Mouse (Mus musculus): ENCODE results near the gene Phactr1. TPM values are rescaled to one million over a fixed set of nuclear protein-coding genes. Genes with fewer than 3 reads are reported as not detected.

Gene Phactr1
- polyA plus RNA-seq, 1 experiment from 2014 or later: 15.5 TPM

DNA sequence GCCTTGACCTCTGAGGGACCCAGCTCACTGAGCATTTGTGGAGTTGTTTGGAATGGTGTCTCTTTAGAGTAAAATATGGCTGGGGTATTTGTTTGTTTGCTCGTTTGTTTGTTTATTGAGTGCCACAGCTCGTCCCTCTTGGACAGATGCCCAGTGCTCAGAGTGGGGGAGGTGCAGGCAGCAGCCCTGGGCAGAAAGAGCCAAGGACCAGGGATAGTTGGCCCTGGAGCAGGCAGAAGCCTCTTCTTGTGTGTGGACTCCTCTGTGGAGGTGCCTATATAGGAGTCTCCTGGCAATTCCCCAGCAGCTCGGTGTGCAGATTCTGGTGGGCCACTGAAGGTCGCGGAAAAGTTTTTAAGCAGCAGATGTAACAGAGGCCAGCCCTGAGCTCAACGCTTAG, 236.8 kb downstream of the Phactr1 start:
- no peak overlapping the region for H3K9ac ChIP-seq (ENCODE audit: low read length)
- peak; percentile 86 for DNase-seq (ENCODE audit: low spot score, missing footprints)
- H3K27ac ChIP-seq (ENCODE audit: low read depth, low read length): no peak overlapping the region
- H3K4me2 ChIP-seq: peak overlapping the region; percentile 100; the same call in 1 of the 2 replicates
- H3K4me1 ChIP-seq (ENCODE audit: control insufficient read depth, insufficient read depth, low read length): peaks cover 5% of the 10 kb centered on the region; the same call in 1 of the 2 replicates
- no peaks in the 10 kb centered on the region for H3K9me3 ChIP-seq (ENCODE audit: control insufficient read depth, low read length)
- no peak for ATAC-seq (ENCODE audit: low FRiP score)
- no peaks in the 10 kb centered on the region for H3K36me3 ChIP-seq (ENCODE audit: control insufficient read depth, insufficient read depth, low read length)
- no peak overlapping the region for H3K4me3 ChIP-seq (ENCODE audit: low read depth, low read length)
- 41% methylated on average over 6 of the region's 6 CpGs for WGBS
- H3K27me3 ChIP-seq (ENCODE audit: control insufficient read depth, insufficient read depth, low read length): peaks cover 10% of the 10 kb centered on the region

DNA sequence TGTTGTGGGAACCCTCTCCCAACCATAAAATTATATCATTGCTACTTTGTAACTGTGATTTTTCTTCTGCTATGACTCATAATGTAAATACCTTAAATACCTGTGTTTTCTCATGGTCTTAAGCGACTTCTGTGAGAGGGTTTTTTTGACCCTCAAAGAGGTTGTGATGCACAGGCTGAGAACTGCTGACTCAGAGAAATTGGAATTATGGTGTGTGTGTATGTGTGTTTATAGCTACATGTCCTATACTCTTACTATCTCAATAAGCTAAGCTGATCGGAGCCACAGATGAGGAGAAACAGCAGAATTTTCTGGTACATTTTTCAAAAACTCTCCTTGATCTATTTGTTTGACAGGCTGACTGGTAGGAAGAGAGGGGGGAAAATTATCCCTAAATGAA, 239.6 kb downstream of the Phactr1 start:
- H3K4me3 ChIP-seq (ENCODE audit: low read depth, low read length): no peak overlapping the region
- H3K36me3 ChIP-seq (ENCODE audit: control insufficient read depth, insufficient read depth, low read length): no peaks in the 10 kb centered on the region
- no peak for ATAC-seq (ENCODE audit: low FRiP score)
- WGBS: 95% methylated on average over 2 of the region's 2 CpGs
- no peaks in the 10 kb centered on the region for H3K9me3 ChIP-seq (ENCODE audit: control insufficient read depth, low read length)
- H3K4me2 ChIP-seq: no peak overlapping the region
- peaks cover 5% of the 10 kb centered on the region; the same call in 1 of the 2 replicates for H3K4me1 ChIP-seq (ENCODE audit: control insufficient read depth, insufficient read depth, low read length)
- DNase-seq (ENCODE audit: low spot score, missing footprints): peak; percentile 37
- H3K27ac ChIP-seq (ENCODE audit: low read depth, low read length): no peak overlapping the region
- H3K27me3 ChIP-seq (ENCODE audit: control insufficient read depth, insufficient read depth, low read length): peaks cover 9% of the 10 kb centered on the region
- H3K9ac ChIP-seq (ENCODE audit: low read length): no peak overlapping the region

DNA sequence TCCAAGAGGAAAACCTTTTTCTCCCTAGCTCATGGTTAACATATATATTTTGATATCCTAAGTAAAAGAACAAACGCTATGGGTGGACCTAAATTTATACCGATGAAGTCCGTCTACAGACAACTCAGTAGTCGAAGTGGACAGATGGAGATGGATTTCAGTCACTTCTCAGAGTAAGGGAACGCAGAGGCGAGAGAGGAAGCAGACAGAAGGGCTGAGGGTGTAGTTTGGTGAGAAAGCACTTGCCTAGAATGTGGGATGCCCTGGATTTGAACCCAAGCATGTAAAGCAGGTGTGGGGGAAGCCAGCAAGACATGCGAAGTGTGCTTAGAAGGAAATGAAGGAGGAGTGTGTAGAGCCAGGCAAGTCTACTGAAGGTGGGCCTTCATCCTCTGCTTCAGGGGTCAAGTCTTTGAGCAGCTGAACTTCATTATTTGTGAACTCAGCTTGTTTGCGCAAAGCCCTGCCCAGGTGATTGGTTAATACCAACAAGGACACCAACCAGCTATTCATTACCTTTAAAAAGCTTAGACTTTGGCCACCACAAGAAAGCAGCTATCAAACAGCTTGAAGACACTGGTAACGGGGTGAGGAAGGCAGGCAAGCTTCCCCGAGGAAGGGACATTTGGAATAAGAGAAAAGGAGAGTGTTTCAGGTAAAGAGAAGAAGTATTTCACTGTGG, 241.5 kb downstream of the Phactr1 start:
- Histone ChIP-seq H3K9ac (ENCODE audit: low read length) (no peak overlapping the region), H3K27ac (ENCODE audit: low read depth, low read length) (no peak overlapping the region), H3K4me1 (ENCODE audit: control insufficient read depth, insufficient read depth, low read length) (no peaks in the 10 kb centered on the region; the same call in 1 of the 2 replicates), H3K4me3 (ENCODE audit: low read depth, low read length) (no peak overlapping the region), H3K4me2 (no peak overlapping the region), H3K36me3 (ENCODE audit: control insufficient read depth, insufficient read depth, low read length) (no peaks in the 10 kb centered on the region), H3K27me3 (ENCODE audit: control insufficient read depth, insufficient read depth, low read length) (peaks cover 2% of the 10 kb centered on the region; the same call in 1 of the 2 replicates), H3K9me3 (ENCODE audit: control insufficient read depth, low read length) (no peaks in the 10 kb centered on the region)
- WGBS: 92% methylated on average over 10 of the region's 10 CpGs
- no peak for ATAC-seq (ENCODE audit: low FRiP score)
- peak; percentile 12 for DNase-seq (ENCODE audit: low spot score, missing footprints)

DNA sequence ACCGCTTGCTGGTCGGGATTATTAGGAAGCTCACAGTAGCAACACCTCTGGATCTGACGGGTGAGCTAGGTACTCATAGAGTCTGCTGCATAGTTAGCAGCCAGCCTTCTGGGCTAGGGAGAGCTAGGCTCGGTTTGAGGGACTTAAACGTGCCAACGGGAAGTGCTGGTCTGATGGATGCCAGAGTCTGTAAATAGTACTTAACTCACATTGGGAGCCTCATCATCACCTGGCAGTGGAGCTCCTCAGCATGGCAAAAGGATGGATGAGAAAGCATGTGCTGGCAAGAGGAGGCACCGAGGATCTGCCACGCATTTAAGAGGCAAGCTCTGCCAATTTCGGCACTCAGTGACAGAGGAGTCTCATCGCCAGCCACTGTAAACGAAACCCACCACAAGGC, 247.4 kb downstream of the Phactr1 start:
- WGBS: 94% methylated on average over 11 of the region's 11 CpGs
- DNase-seq (ENCODE audit: low spot score, missing footprints) (peak; percentile 80), ATAC-seq (ENCODE audit: low FRiP score) (no peak)
- H3K36me3 ChIP-seq (ENCODE audit: control insufficient read depth, insufficient read depth, low read length): no peaks in the 10 kb centered on the region
- H3K9me3 ChIP-seq (ENCODE audit: control insufficient read depth, low read length): peaks cover 2% of the 10 kb centered on the region; the same call in 1 of the 2 replicates
- H3K4me3 ChIP-seq (ENCODE audit: low read depth, low read length): no peak overlapping the region
- H3K27ac ChIP-seq (ENCODE audit: low read depth, low read length): no peak overlapping the region
- H3K27me3 ChIP-seq (ENCODE audit: control insufficient read depth, insufficient read depth, low read length): no peaks in the 10 kb centered on the region
- no peaks in the 10 kb centered on the region for H3K4me1 ChIP-seq (ENCODE audit: control insufficient read depth, insufficient read depth, low read length)
- H3K9ac ChIP-seq (ENCODE audit: low read length): no peak overlapping the region
- no peak overlapping the region for H3K4me2 ChIP-seq

DNA sequence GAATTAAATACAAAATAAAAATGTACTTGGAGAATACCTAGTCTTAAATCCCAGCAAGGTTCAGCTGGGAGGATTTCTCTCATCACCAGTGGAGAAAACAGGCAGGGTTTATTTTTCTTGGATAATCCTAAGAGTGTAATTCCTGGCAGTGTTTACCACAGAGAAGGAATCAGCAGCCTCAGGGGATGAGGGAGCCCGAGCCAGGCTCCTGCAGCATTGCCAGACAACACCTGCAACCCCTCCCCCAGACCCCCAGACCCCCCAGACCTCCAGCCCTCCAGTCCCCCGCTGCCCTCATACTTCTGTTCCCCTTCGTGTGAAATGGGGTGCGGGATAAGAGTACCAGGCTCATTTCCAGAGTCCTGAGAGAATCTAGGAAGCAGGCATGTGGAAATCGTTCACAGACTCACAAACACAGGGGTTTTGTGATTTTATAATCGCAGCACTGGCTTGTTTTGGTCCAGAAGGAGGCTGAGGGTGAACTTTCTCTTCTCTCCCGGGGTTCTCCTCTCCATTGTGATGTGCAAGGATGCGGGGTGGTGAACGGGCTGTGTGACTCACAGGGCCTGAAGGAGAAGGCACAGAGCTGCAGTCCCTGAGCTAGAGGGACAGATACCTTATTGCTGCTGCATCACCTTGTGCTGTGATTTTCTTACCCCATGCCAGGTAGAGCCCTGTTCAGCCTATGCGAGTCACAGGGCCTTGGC, 249.3 kb downstream of the Phactr1 start:
- 52% methylated on average over 10 of the region's 10 CpGs for WGBS
- Histone ChIP-seq H3K4me3 (ENCODE audit: low read depth, low read length) (no peak overlapping the region), H3K27ac (ENCODE audit: low read depth, low read length) (no peak overlapping the region), H3K27me3 (ENCODE audit: control insufficient read depth, insufficient read depth, low read length) (no peaks in the 10 kb centered on the region), H3K9me3 (ENCODE audit: control insufficient read depth, low read length) (peaks cover 2% of the 10 kb centered on the region; the same call in 1 of the 2 replicates), H3K36me3 (ENCODE audit: control insufficient read depth, insufficient read depth, low read length) (no peaks in the 10 kb centered on the region), H3K4me2 (no peak overlapping the region), H3K4me1 (ENCODE audit: control insufficient read depth, insufficient read depth, low read length) (no peaks in the 10 kb centered on the region), H3K9ac (ENCODE audit: low read length) (no peak overlapping the region)
- ATAC-seq (ENCODE audit: low FRiP score): no peak
- peak; percentile 77 for DNase-seq (ENCODE audit: low spot score, missing footprints)

DNA sequence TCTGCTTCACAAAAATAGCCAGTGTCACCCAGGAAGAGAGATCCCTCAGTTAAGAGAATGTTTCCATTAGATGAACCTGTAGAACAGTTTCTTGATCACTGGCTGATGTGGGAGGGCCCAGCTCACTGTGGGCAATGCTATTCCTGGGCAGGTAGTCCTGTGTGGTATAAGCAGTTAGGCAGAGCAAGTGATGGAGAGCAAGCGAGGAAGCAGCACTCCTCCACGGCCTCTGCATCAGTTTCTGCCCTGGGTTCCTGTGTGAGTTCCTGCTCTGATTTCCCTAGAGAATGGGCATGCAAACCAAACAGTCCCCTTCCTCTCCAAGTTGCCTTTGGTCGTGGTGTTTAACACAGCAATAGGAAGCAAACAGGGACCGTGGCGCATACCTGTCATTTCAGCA, 251.6 kb downstream of the Phactr1 start:
- DNase-seq (ENCODE audit: low spot score, missing footprints) (no peak), ATAC-seq (ENCODE audit: low FRiP score) (no peak)
- no peaks in the 10 kb centered on the region for H3K36me3 ChIP-seq (ENCODE audit: control insufficient read depth, insufficient read depth, low read length)
- H3K4me1 ChIP-seq (ENCODE audit: control insufficient read depth, insufficient read depth, low read length): no peaks in the 10 kb centered on the region
- no peak overlapping the region for H3K9ac ChIP-seq (ENCODE audit: low read length)
- H3K27ac ChIP-seq (ENCODE audit: low read depth, low read length): no peak overlapping the region
- WGBS: 92% methylated on average over 5 of the region's 5 CpGs
- H3K9me3 ChIP-seq (ENCODE audit: control insufficient read depth, low read length): peaks cover 2% of the 10 kb centered on the region; the same call in 1 of the 2 replicates
- H3K4me2 ChIP-seq: no peak overlapping the region
- H3K4me3 ChIP-seq (ENCODE audit: low read depth, low read length): no peak overlapping the region
- H3K27me3 ChIP-seq (ENCODE audit: control insufficient read depth, insufficient read depth, low read length): no peaks in the 10 kb centered on the region

DNA sequence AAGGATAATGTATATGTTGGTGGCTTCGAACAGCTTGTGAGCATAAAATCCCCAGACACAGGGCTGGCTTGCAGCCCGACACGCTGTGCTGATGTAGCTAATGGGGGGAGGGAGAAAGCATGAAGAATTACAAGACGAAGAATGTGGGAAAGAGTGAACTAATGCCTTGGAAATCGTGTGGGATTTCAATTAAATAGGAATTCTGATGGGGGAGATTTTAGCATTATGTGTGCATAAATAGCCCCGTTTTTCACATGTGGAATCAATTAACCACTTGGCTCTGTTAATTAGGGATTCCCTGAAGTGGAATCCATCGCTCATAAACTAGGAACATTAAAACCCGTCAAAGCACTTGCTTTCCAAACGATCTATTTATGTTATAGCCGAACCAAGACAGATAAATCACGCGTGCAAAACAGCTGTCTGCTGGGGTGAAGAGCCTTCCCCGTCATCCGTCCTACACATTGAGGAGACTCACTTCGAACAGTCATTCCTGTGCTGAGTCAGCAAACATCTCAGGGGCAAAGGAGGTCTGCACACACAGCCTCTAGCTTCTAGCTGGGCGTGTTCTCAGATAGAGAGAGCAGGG, 254.2 kb downstream of the Phactr1 start:
- peak; percentile 51 for DNase-seq (ENCODE audit: low spot score, missing footprints)
- no peak overlapping the region for H3K4me2 ChIP-seq

DNA sequence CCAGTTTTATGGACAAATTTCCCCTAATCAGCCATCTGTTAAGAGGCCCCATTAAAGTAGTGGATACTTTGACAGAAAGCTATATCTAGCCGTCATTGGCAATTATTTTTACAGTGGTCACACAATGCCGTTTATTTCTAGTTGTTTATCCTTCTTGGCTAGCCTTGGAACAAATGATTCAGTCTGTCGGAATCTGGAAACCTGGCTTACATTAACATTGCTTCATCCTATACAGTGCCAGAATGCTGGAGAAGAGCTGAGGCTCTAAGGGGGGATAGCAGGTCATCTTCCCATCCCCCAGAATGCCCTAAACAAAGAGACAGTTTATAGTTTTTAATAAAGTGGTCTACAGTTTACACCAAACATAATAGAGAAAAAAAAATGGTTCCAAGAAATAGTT, 257.4 kb downstream of the Phactr1 start:
- no peaks in the 10 kb centered on the region for H3K4me1 ChIP-seq (ENCODE audit: control insufficient read depth, insufficient read depth, low read length)
- 93% methylated on average over 3 of the region's 3 CpGs for WGBS
- DNase-seq (ENCODE audit: low spot score, missing footprints): peak; percentile 45
- H3K27ac ChIP-seq (ENCODE audit: low read depth, low read length): no peak overlapping the region
- no peaks in the 10 kb centered on the region for H3K36me3 ChIP-seq (ENCODE audit: control insufficient read depth, insufficient read depth, low read length)
- H3K27me3 ChIP-seq (ENCODE audit: control insufficient read depth, insufficient read depth, low read length): no peaks in the 10 kb centered on the region
- no peak overlapping the region for H3K4me2 ChIP-seq
- no peak overlapping the region for H3K9ac ChIP-seq (ENCODE audit: low read length)
- no peaks in the 10 kb centered on the region for H3K9me3 ChIP-seq (ENCODE audit: control insufficient read depth, low read length)
- ATAC-seq (ENCODE audit: low FRiP score): no peak
- no peak overlapping the region for H3K4me3 ChIP-seq (ENCODE audit: low read depth, low read length)

More for the DNA sequence above, 254.2 kb downstream of the Phactr1 start:
- ATAC-seq (ENCODE audit: low FRiP score): no peak
- Histone ChIP-seq H3K4me1 (ENCODE audit: control insufficient read depth, insufficient read depth, low read length) (no peaks in the 10 kb centered on the region), H3K4me3 (ENCODE audit: low read depth, low read length) (no peak overlapping the region), H3K9ac (ENCODE audit: low read length) (no peak overlapping the region), H3K36me3 (ENCODE audit: control insufficient read depth, insufficient read depth, low read length) (no peaks in the 10 kb centered on the region), H3K27me3 (ENCODE audit: control insufficient read depth, insufficient read depth, low read length) (no peaks in the 10 kb centered on the region), H3K9me3 (ENCODE audit: control insufficient read depth, low read length) (no peaks in the 10 kb centered on the region), H3K27ac (ENCODE audit: low read depth, low read length) (no peak overlapping the region)
- WGBS: 79% methylated on average over 16 of the region's 16 CpGs

DNA sequence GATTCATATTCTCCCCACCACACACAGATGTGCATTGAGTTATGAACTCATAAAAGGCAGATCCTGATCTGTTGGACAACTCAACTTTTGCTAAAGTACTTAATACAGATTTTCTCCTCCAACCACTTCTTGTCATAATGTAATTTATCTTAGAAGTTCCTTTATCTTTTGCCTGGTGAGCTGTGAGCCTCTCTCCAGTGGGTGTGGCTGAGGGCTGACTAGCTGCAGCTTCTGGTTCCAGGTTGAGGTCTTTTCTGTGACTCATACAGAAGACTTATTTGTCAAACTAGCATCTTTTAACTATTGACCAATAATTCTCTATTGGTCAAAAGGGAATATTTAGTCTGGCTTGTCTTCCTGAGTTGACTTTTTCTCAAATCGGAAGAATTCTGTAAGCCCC, 257.9 kb downstream of the Phactr1 start:
- Histone ChIP-seq H3K4me1 (ENCODE audit: control insufficient read depth, insufficient read depth, low read length) (no peaks in the 10 kb centered on the region), H3K9ac (ENCODE audit: low read length) (no peak overlapping the region), H3K9me3 (ENCODE audit: control insufficient read depth, low read length) (no peaks in the 10 kb centered on the region), H3K27me3 (ENCODE audit: control insufficient read depth, insufficient read depth, low read length) (no peaks in the 10 kb centered on the region), H3K4me3 (ENCODE audit: low read depth, low read length) (no peak overlapping the region), H3K27ac (ENCODE audit: low read depth, low read length) (no peak overlapping the region), H3K36me3 (ENCODE audit: control insufficient read depth, insufficient read depth, low read length) (no peaks in the 10 kb centered on the region), H3K4me2 (no peak overlapping the region)
- 93% methylated on average over 1 of the region's 1 CpGs for WGBS
- ATAC-seq (ENCODE audit: low FRiP score) (no peak), DNase-seq (ENCODE audit: low spot score, missing footprints) (peak; percentile 2)
